Mouse (Mus musculus) gastrocnemius, adult 2 months (tissue): ENCODE results near the gene Slc18a2. TPM values are rescaled to one million over a fixed set of nuclear protein-coding genes. Genes with fewer than 3 reads are reported as not detected.
A peak's percentile ranks its signal among the peaks of the same experiment; 100 is the strongest.

Experiments used
- DNase-seq: peaks from one replicate; pipeline ENCODE4 v3.0.0; 2022
- H3K27ac ChIP-seq: fragments of 200-600 bp; 2 replicates; pipeline ENCODE4 v1.8.1; 2022; ENCODE audit warnings: mild to moderate bottlenecking
- H3K4me3 ChIP-seq: fragments of 200-600 bp; 2 replicates; pipeline ENCODE4 v1.8.1; 2022; ENCODE audit warnings: mild to moderate bottlenecking, moderate library complexity
- CTCF ChIP-seq: fragments of 200-600 bp; IDR thresholded peaks from 2 replicates; pipeline ENCODE4 v1.8.1; 2022; ENCODE audit warnings: antibody characterized with exemption, mild to moderate bottlenecking, moderate library complexity
- intact Hi-C: fragments of 180-260 bp; cut with DNase I; formaldehyde crosslinking; loops from one replicate; pipeline ENCODE4 v1.15.1; 2025
- total RNA-seq, 2 experiments: library from RNA; stranded (reverse); gene quantifications; 2 replicates each; pipeline ENCODE4 v1.2.3; 2021

The Slc18a2 gene
- total RNA-seq, 2 experiments from 2014 or later = 0.08 to 0.10 TPM

DNA sequence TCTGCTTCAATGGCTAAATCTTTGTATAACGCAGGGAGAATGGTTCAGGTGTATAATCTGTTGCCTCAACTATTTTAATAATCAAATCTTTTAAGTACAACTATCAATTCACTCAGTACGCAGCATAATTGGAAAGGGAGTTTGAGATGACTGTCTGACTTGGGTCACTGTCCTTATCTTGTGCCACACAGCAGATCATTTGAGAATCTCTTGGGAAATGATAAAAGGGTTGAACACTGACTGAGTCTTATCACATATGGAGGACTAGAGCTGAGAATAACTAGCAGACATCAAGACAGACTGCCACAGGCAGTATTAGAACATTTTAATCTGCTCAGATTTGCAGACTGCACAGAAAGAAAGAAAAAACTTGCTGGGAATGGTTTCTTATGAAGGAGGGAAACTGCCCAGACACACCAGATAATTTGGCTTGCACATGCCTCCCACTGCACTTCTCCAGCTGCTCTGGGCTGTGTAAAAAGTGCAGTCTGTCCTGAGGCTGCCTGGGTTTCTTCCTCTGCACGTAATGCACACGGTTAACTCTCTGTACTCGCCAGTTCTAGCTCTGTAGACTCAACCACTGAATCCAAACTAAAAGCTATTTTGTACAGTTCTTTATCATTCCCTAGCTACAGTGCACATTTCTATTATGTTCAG lies 31.6 kb downstream of the Slc18a2 start:
- intact Hi-C loops = no loop called here
- TF ChIP-seq CTCF = no peak
- Histone ChIP-seq H3K27ac (no peak overlapping the region), H3K4me3 (no peak overlapping the region)
- DNase-seq = no peak

DNA sequence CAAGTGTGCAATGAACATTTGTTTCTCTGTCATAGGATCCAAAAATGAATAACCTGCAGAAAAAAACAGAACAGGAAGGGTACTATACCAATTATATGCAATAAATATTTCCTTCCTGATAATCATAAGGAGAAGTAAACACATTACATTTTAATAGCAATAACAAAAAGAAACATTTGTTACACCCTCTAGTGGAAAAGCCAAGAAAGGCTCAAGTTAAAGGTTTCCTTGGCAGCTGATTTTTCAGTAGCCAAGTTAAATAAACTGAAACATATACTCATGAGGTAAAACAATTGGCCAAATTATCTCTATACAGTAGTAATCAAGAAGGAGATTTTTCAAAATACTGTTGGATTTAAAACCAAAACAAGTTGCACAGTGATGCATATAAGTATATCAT lies 54.6 kb downstream of the Slc18a2 start:
- DNase-seq = no peak
- no peak overlapping the region for H3K27ac ChIP-seq
- H3K4me3 ChIP-seq = no peak overlapping the region
- intact Hi-C loops = no loop called here
- TF ChIP-seq CTCF = peak; percentile 6; the same call in 1 of the 2 replicates

GRCm38 (mm10) chr19:59316571-59316970 lies 55.9 kb downstream of the Slc18a2 start:
- H3K27ac ChIP-seq = no peak overlapping the region
- H3K4me3 ChIP-seq = no peak overlapping the region
- TF ChIP-seq CTCF = peak; percentile 65
- DNase-seq = no peak
- intact Hi-C loops = loop anchor here (2.0 kb wide), 1 partner anchor 78 kb away; no protein-coding TSS in a partner anchor

DNA sequence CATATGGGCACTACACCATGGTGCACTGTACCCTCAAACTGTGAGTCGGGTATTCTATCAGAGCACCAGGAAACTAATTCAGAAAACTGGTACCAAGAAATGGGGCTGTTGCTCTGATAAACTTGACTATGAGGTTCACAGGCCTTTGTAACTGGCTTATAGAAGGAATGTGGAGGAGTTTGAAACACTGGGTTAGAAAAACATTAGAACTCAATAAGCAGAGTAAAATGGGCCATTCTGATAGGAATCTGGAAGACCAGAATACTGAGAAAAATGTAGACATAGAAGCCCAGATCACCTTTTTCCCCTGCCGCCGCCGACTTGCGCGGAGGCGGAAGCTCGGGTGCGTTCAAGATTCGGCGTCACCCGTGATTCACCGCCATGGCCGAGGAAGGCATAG lies 61.3 kb downstream of the Slc18a2 start, which contains the start of gene Rps12-ps3:
TSS of gene Rps12-ps3 (plus strand) at position 301 of the 400 bp plus-strand sequence.
- H3K4me3 ChIP-seq = no peak within 1 kb of the TSS
- TF ChIP-seq CTCF = no peak
- H3K27ac ChIP-seq = no peak within 1 kb of the TSS
- DNase-seq = no peak
- intact Hi-C loops = no loop called here

DNA sequence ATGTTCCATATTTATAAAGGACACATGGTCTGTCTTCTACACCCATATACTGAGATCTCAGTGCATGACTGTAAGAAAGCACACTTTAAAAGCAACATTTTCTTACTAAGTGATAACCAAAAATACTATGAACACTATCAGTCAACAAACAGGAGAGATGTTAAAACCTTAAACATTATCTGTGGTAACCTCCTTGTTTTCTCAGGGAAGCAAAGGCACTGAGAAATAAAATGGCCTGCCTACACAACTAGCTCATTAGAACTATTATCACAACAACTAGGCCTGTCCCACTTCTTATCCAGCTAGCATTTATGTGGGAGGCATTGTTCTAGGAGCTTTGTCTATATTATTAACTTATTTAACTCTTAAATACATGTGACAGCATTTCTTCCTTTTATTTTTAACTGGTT lies 70.1 kb downstream of the Slc18a2 start:
- intact Hi-C loops = no loop called here
- Histone ChIP-seq H3K4me3 (no peak overlapping the region), H3K27ac (no peak overlapping the region)
- no peak for DNase-seq
- TF ChIP-seq CTCF = no peak

GRCm38 (mm10) chr19:59336655-59337054 lies 76.0 kb downstream of the Slc18a2 start:
- TF ChIP-seq CTCF = no peak
- DNase-seq = no peak
- Histone ChIP-seq H3K4me3 (no peak overlapping the region), H3K27ac (no peak overlapping the region)
- intact Hi-C loops = no loop called here

DNA sequence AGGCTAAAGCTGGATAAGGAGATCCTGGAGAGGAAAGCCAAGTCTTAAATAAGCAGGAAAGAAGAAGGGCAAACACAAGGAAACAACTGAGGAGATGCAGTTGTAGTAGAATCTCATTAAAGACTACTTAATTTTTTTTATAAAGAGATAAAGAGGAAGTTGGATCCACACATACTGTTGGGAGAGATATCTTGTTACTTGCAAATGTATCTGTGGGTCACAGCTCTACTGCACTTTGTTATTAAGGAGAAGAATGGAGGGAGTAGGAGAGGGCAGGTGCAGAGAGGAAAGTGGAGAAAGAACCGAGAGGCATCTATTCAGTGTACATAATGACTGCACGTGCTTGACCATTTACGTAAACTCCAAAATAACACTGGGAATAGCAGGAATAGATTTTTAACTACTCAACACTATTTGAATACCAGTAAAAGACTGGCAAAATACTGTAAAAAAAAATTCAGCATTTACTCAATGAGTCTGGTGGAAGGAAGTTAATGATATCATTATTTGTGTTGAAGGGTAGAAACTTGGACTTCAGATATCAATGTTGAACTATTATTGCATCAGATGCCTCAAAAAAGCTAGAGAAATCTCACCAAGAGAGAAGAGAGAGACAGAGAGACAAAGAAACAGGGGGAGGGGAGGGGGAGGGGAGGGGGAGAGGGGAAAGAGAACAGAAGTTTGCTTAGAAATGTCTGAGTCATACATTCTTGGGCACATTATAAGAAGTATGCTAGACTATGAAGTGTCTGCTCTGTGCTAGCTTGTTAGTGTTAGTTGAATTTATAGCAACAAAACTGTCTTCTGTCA lies 77.4 kb downstream of the Slc18a2 start:
- no peak overlapping the region for H3K27ac ChIP-seq
- intact Hi-C loops = no loop called here

DNA sequence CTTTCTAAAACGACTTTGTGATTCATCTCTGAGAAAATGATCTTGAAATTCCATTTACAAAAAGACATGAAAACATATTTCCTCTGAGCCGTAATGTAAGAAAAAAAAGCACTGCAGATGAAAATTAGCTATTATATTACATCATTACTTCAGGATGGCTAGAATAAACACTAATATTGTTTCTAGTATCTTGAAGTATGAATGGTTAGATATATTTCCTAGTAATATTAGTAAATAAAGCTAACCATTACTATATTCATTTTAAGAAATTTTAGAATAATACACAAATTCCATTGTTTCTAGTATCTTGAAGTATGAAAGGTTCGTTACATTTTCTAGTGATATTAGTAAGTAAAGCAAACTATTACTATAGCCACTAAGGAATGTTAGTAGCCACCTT lies 79.2 kb downstream of the Slc18a2 start:
- intact Hi-C loops = loop anchor here (10.0 kb wide), 1 partner anchor 395 kb away; the partner anchor contains the start of genes Eno4 and Hspa12a
- Histone ChIP-seq H3K4me3 (no peak overlapping the region), H3K27ac (no peak overlapping the region)
- no peak for TF ChIP-seq CTCF
- no peak for DNase-seq

More for the DNA sequence above, 77.4 kb downstream of the Slc18a2 start:
- no peak for TF ChIP-seq CTCF
- H3K4me3 ChIP-seq = no peak overlapping the region
- no peak for DNase-seq

- Histone ChIP-seq H3K4me3 (peak overlapping the region; percentile 100), H3K27ac (no peak overlapping the region)
- TF ChIP-seq CTCF = no peak
- DNase-seq = no peak
- intact Hi-C loops = loop anchor here (10.0 kb wide), 1 partner anchor 398 kb away; the partner anchor contains the start of genes Eno4 and Hspa12a
These were observed 82.3 kb downstream of the Slc18a2 start for GRCm38 (mm10) chr19:59342964-59343363.

DNA sequence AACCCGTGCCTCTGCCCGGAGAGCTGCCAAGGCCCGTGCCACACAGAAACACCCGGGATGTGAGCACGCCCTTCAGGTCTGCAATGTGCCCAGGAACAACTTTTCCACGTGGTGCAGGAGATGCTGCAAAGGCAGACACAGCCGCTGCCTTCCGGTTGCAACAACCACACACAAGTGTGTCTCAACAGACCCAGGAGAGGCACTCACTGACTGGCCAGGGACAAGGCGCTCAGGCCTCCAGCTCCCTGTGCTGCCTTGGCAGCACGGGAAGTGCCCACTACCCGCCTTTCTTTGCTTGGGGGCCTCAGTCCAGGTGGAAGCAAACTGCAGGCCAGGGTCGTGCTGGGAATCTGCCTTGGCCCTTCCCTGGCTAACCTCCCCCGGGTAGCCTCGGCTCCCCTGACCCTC lies 83.6 kb downstream of the Slc18a2 start:
- DNase-seq = peak; percentile 33
- Histone ChIP-seq H3K27ac (peak overlapping the region; percentile 93), H3K4me3 (peak overlapping the region; percentile 100)
- TF ChIP-seq CTCF = no peak
- intact Hi-C loops = loop anchor here (10.0 kb wide), 1 partner anchor 400 kb away; the partner anchor contains the start of genes Eno4 and Hspa12a

- peak; percentile 69 for DNase-seq
- intact Hi-C loops = loop anchor here (10.0 kb wide), 1 partner anchor 400 kb away; the partner anchor contains the start of genes Eno4 and Hspa12a
- Histone ChIP-seq H3K4me3 (peak overlapping the region; percentile 100), H3K27ac (peak overlapping the region; percentile 93)
- peak; percentile 24; the same call in 1 of the 2 replicates for TF ChIP-seq CTCF
These were observed 84.5 kb downstream of the Slc18a2 start for GRCm38 (mm10) chr19:59345081-59345657.

Other genes starting within 250 kb of the Slc18a2 start
- under 1 TPM; 0.67 to 0.99 TPM for gene Shtn1, start 184.8 kb upstream of the Slc18a2 start, total RNA-seq
- gene Vax1, start 90.8 kb upstream of the Slc18a2 start, total RNA-seq = not detected
- gene Kcnk18, start 41.7 kb upstream of the Slc18a2 start, total RNA-seq = not detected
- 100 to 1,000 TPM; 256 to 333 TPM for gene Rps12-ps3, start 61.4 kb downstream of the Slc18a2 start, total RNA-seq
- 10 to 100 TPM; 12.1 to 17.8 TPM for gene Pdzd8, start 84.9 kb downstream of the Slc18a2 start, total RNA-seq
- 1 to 10 TPM in 1 of 2 experiments, under 1 TPM in 1; 0.89 to 1.9 TPM for gene Emx2, start 197.5 kb downstream of the Slc18a2 start, total RNA-seq